Mouse (Mus musculus) frontal cortex, postnatal 10 days (tissue): ENCODE measurements around the gene Abtb1.

ENCODE experiments used
- DNase-seq, 2 experiments: peaks; one replicate each; pipeline ENCODE4 v3.0.0; 2022; ENCODE audit warnings: low spot score in 2 of 2, mixed read lengths in 1 of 2

Abtb1 gene

DNA sequence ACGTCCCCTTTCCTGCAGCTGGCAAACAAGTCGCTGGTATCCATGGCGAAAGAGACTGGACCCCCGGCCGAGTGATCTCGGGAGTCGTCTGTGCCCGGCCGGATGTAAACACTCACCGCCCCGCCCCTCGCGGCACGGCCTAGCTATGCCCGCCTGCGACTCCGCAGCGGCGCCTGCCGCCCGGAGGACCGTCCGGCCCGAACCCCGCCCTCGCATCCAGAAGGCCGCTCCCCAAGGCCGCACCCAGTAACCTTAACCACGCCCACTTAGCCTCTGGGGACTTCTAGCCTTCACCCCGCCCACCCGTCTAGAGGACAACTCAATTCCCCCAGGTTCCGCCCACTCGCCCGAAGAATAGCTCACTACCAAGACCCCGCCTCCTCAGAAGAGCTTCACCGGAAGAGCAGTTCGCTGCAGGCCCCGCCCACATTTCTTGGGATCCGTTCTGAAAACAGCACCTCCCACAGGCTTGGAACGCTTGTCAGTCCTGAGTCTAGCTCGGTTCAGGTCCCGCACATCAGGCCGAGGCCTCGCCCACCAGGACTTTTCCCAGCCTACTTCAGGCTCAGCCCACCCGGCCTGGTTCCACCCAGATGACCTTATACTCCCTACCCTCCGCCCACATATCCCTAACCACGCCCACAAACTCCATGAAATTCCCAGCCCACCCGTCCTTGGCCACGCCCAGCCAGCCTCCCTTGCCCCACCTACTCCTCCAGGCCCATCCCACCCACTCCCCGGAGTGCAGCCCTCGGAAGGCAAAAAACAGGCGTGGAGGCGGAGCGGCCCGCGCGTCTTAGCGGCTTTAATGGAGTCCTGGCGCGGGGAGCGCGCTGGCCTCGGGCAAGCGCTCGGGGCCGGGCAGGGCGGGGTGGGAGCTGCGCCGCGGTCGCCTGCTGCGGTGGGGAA, at the start of gene Abtb1:
Abtb1 (minus strand) TSS at position 204 of the 909 bp plus-strand sequence.
- DNase-seq: peak; percentile 99

GRCm38 (mm10) chr6:88890832-88891231, 49.0 kb upstream of the Abtb1 start:
- DNase-seq: no peak

- no peak for DNase-seq
Measured at GRCm38 (mm10) chr6:88889410-88890042, 47.7 kb upstream of the Abtb1 start.

DNA sequence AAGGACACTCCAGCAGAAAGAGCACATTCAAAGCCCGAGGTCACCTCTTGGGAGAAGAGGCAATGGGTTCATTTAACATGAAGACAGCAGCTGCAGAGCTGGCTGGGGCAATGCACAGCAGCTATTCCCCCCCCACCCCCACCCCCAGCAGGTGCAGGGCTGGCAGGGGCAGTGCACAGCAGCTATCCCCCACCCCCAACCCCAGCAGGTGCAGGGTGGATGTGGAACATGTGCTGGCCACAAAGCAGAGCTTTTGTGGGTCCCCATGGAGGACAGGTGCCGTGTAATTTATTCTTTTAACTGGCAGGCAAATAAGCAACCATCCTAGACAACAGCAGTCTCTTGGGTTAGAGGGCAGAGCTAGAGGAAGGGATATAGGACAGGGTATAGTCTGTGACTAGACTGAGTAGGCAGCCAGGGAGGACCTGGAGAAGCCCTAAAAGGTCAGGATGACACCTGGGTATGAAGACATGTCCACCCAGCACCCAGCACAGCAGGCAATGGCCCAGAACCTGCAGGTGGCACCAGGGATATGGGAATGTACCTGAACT, 44.7 kb upstream of the Abtb1 start:
- no peak for DNase-seq

DNA sequence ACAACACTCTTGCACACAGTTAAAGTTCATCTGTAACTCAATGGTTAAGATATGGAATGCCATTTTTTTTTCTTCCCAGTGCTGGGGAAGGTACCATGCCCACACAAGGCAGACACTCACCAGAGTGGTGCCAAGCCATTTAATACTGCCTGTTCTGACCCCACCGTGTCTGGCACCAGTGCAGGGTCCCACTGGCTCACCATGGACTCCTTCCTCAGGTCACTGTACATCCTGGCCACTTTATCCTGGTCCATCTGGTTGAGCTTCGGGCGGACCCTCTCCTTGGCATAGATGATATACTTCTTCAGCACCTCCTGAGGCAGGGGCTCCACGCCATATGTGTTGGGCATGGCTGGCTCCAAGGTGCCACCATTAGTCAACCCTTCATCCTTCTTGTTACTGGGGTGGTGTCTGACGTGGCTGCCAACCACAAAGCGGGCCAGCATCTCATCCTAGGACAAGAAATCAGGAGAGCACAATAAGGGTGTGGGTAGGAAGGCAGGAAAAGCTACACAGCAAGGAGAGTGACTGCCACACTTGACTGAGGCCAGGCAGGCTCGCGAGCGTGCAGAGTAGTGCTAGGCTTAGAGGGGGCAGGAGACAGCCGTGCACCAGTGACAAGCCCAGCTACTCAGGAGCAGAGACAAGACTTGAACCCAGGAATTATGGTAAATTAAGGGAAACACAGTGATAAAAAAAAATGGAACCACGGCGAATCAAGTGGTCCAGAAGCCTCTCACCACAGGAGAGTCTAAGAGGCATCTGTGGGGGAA, 44.0 kb upstream of the Abtb1 start:
- DNase-seq: no peak

DNA sequence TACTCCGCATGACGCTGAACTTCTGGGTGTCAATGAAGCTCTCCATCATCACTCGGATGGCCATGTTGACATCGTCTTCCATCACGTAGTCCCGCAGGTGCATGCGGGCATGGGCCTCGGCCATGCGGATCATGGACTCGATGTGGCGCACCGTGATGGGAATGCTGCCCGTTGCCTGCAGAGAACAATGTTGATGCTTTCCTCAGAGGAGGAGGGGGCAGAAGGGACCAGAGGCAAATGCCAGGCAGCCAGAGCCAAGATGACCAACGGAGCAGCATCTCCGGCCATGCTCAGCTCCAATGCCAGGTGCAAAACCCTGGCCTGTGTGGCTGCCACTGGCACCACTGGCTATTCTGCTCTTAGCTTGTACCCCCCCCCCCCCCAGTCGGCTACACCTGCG, 42.9 kb upstream of the Abtb1 start:
- no peak for DNase-seq

GRCm38 (mm10) chr6:88884195-88884594, 42.4 kb upstream of the Abtb1 start:
- DNase-seq: no peak

DNA sequence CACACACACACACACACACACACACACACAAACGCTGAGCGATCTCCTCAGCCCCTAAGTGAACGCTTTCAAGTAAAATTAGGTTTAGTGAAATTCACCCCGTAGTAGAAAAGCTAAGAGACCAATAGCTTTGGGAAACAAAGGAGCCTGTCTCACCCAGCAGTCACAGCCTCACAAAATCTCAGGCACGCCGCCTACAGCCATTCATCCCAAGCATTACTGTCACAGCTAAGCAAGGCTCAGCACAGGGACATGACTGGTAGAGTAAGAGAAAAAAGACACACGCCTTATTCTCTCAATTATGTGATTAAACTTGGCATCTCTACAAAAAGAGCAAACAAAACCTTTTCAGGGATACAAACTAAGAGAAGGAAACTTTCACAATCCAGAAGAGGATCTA, 39.5 kb upstream of the Abtb1 start:
- no peak for DNase-seq

- no peak for DNase-seq
Measured at GRCm38 (mm10) chr6:88879471-88879870, 37.7 kb upstream of the Abtb1 start.

GRCm38 (mm10) chr6:88874868-88875508, 33.2 kb upstream of the Abtb1 start, which contains the start of gene Podxl2:
TSS of gene Podxl2 (minus strand) at chr6:88875044.
- peak; percentile 76 to 85 for DNase-seq

- DNase-seq: peak; percentile 36 to 50
Measured at GRCm38 (mm10) chr6:88873965-88874867, 32.4 kb upstream of the Abtb1 start.

DNA sequence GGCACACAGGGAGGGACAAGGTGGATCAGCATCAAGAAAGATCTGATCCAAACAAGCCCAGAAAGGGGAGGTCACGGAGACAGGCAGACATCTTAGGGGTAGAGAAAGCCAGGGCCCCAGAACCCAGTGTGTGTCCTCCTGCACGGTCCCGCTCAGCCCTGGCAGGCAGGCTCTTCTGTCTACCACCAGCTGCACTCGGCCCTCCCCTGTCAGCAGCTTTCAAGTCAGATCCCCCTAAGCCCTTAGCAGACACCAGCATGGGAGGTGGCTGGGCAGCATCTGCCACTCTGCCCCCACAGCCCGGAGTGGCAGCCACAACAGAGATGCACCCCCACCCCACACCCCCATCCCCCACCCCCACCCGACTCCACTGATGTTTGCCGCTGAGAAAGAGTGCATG, 31.0 kb upstream of the Abtb1 start:
- DNase-seq: no peak

GRCm38 (mm10) chr6:88871546-88871945, 29.8 kb upstream of the Abtb1 start:
- DNase-seq: peak; percentile 43 to 53

GRCm38 (mm10) chr6:88870594-88870993, 28.8 kb upstream of the Abtb1 start:
- DNase-seq: no peak

DNA sequence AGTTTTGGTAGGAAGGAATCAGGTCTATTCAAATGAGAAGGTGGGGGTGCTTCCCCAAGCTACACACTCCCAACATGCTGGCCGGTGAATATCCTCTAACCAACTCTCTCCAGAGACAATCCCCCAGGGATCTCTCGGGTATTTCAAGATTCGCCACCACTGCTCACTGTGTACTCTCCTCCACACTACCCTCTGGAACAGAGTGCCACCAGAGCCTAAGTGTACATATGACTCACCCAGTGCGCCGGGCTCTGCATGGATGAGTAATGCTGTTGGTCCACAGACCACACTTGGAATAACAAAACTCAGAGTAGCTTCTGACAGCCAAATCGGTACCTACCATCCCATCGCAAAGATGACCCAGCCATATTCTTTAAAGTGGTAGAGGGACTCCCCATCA, 27.7 kb upstream of the Abtb1 start:
- no peak for DNase-seq

DNA sequence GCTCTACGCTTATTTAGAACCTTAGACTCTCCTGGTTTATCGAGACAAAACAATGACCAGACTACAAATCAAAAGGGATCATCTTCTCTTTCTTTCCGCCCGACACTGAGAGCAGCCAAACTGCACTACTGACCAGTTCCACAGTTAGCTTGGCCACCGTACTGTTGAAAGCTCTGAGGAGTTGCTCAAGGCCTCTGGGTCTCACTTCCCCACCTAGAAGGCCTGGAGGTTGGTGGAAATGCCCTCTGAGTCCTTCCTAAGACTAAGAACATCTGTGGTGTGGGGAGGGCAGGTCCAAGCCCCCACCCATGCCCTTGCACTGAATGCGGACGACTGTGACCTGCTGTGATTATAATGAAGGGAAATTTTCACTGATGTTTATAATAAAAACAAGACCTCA, 23.9 kb upstream of the Abtb1 start:
- no peak for DNase-seq

DNA sequence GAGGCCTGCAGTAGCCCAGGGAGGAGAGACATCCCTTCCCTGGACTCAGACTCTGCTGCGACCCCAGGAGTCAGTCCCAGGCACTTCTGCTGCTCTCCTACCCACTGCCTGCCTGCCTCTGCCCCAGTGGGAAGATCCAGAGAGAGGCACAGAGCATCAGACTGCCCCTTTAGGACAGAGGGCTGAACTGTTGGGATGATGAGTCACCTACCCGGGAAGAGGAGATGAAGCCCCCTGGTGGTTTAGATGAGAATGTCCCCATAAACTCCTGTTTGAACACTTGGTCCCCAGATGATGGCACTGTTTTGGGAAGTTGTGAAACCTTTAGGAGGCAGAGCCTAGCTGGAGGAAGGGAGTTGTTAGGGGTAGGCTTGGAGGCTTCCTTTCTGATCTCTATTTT, 19.1 kb upstream of the Abtb1 start:
- no peak for DNase-seq

- no peak for DNase-seq
Measured at GRCm38 (mm10) chr6:88858341-88858740, 16.6 kb upstream of the Abtb1 start.

- no peak for DNase-seq
Measured at GRCm38 (mm10) chr6:88857830-88858229, 16.0 kb upstream of the Abtb1 start.

GRCm38 (mm10) chr6:88857249-88857648, 15.5 kb upstream of the Abtb1 start:
- no peak for DNase-seq
